Mouse (Mus musculus): ENCODE measurements around the gene Lsm5. TPM values are rescaled to one million over a fixed set of nuclear protein-coding genes. Genes with fewer than 3 reads are reported as not detected.

Lsm5 gene
- 67.5 and 76.0 TPM in 2 replicates for polyA plus RNA-seq (2012; rRNA removed)

DNA sequence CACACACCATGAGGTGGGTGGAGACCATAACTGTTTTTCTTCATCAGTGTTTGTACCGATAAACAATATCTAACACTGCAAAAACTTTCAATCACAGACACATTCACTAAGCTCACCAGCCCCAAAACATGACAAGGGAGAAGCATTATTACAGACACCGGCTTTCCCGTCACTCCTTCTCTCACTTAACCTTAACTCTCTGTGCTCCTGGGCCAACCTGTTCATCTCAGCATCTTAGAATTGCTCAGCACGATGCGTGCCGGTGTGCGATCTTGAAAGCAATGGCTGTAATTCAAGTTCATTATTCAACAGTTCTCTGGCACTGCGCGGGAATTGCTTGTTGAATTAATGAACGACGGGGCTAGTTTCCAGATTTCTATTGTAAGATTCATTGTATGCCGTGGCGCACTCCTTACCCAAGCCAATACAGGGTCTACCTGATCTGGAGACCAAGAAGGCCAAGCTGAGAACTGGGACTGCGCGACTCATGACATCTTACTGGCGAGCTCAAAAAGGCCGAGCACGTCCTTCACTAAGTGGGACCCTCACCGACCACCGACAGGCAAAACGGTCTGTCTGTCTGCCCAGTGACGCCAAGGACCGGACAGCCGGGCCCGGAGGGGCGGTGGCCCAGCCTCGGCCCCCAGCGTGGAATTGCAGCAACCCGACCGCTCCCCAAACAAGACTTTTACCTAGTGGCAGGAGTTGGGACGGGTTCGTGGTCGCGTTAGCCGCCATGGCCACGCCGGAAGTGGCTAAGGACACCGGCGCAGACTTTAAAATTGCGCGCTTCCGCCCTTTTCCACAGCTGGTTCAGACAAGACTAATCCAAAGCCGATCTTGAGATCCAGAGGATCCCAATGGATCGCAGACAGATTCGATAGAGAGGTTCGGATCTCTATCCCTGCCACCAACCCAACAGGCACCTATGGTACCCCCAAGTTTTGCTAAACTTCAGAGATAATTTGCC lies at the start of gene Lsm5:
TSS of gene Lsm5 (minus strand) at position 780 of the 970 bp plus-strand sequence.
- TF ChIP-seq CTCF (IDR thresholded peaks at IDR 0.05; ENCODE audit: borderline replicate concordance, extremely low read depth, insufficient read depth, insufficient read length) (no peak), POLR2A (IDR thresholded peaks at IDR 0.05; ENCODE audit: borderline replicate concordance, extremely low read depth, insufficient read depth, insufficient read length, poor library complexity, severe bottlenecking) (no peak)
- peak; percentile 97 for DNase-seq (ENCODE audit: low read depth)

DNA sequence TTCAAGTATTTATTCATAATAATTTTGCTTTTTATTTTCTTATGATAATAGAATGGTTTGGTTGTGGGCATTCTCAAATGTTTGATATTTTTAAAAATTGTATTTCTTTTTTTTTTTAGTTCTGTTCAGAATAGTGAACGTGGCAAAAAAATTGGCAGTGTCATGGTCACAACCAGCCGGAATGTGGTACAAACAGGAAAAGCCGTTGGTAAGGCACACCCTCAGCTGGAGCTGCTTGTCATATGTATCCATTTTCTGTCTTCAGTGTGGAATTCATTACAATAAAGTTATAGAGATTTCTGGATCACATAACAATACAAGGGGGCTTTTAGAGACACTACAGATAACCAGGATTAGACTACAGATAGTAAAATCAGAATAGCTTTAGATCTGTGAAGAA lies 49.2 kb upstream of the Lsm5 start:
- TF ChIP-seq POLR2A (IDR thresholded peaks at IDR 0.05; ENCODE audit: borderline replicate concordance, extremely low read depth, insufficient read depth, insufficient read length, poor library complexity, severe bottlenecking) (no peak), CTCF (IDR thresholded peaks at IDR 0.05; ENCODE audit: borderline replicate concordance, extremely low read depth, insufficient read depth, insufficient read length) (no peak)
- DNase-seq (ENCODE audit: low read depth), result no peak

DNA sequence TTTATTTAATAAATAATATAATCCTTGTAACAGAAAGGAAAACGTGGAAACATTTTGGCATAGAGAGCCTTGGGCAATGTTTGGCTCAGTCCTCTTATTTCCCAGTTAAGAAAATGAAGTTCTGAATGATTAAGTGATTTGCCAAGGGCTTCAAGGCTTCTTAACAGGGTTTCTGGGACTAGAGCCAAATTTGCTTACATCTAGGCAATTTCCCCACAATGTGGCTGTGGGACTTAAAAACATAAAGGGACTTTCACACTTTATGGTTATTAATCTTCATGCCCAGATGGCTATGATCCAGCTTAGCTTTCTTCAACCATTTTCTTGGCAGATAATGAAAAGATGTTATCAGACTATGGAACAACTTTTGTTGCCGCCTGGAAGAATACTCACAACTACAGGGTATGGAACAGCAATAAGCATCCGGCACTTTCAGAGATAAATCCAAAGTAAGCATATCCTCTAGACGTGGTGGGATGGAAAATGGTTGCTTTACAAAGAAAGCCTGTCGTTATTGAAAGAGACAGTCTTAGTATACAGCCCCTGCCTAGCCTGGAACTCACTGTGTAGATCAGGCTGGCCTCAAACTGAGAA lies 41.5 kb upstream of the Lsm5 start:
- DNase-seq (ENCODE audit: low read depth), result peak; percentile 94
- TF ChIP-seq POLR2A (IDR thresholded peaks at IDR 0.05; ENCODE audit: borderline replicate concordance, extremely low read depth, insufficient read depth, insufficient read length, poor library complexity, severe bottlenecking) (no peak), CTCF (IDR thresholded peaks at IDR 0.05; ENCODE audit: borderline replicate concordance, extremely low read depth, insufficient read depth, insufficient read length) (no peak)

DNA sequence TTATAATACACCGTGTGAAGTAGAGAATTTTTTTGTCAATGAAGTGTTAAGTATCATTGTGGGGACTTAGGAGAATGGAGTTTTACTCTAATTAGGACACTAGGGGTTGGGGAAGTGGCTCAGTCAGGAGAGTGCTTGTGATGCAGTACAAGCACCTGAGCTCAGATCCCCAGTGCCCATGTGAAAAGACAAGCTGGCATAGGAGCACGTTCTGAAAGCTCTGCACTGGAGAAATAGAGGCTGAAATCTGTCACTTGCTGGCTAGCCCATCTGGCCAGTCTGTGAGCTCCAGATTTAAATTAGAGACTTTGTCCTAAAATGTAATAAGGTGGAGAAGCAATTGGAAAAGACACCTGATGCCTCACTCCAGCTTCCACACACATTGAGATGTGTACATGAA lies 28.0 kb upstream of the Lsm5 start:
- no peak for TF ChIP-seq CTCF (IDR thresholded peaks at IDR 0.05; ENCODE audit: borderline replicate concordance, extremely low read depth, insufficient read depth, insufficient read length)
- TF ChIP-seq POLR2A (IDR thresholded peaks at IDR 0.05; ENCODE audit: borderline replicate concordance, extremely low read depth, insufficient read depth, insufficient read length, poor library complexity, severe bottlenecking), result no peak
- peak; percentile 64 for DNase-seq (ENCODE audit: low read depth)

DNA sequence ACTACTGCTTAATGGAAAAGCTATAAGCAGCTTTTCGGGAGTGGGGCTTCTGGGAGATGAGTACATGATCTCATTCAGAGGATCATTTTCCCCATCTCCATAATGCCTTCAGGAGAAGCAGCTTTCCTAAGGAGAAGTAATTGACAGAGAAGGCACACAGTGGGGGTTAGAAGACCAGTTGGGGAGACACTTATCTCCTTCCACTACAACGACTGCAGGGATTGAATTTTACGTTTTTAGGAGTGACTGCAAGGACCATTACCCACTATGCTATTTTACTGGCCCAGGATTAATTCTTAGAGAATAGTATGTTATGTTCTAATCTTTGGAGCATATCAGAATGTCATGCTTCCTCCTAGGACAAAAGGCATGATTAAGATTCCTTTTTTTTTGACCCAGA lies 16.4 kb upstream of the Lsm5 start:
- no peak for TF ChIP-seq POLR2A (IDR thresholded peaks at IDR 0.05; ENCODE audit: borderline replicate concordance, extremely low read depth, insufficient read depth, insufficient read length, poor library complexity, severe bottlenecking)
- TF ChIP-seq CTCF (IDR thresholded peaks at IDR 0.05; ENCODE audit: borderline replicate concordance, extremely low read depth, insufficient read depth, insufficient read length), result no peak
- DNase-seq (ENCODE audit: low read depth), result peak; percentile 28

DNA sequence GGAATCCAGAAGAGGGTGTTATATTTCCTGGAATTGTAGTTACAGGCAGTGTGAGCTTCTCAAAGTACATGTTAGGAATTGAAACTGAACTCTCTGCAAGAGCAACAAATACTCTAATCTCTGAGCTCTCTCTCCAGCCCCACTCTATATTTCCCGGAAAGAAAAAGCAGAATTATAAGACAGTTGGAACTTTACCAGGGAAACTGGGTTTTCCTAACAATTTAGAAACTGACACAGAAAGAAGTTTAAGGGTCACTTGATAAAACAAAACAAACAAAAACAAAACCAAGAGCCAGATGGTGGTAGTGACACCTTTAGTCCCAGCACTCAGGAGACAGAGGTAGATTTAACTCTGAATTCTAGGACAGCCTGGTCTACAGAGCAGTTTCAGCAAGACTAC lies 14.6 kb upstream of the Lsm5 start:
- DNase-seq (ENCODE audit: low read depth), result no peak
- TF ChIP-seq POLR2A (IDR thresholded peaks at IDR 0.05; ENCODE audit: borderline replicate concordance, extremely low read depth, insufficient read depth, insufficient read length, poor library complexity, severe bottlenecking) (no peak), CTCF (IDR thresholded peaks at IDR 0.05; ENCODE audit: borderline replicate concordance, extremely low read depth, insufficient read depth, insufficient read length) (no peak)

DNA sequence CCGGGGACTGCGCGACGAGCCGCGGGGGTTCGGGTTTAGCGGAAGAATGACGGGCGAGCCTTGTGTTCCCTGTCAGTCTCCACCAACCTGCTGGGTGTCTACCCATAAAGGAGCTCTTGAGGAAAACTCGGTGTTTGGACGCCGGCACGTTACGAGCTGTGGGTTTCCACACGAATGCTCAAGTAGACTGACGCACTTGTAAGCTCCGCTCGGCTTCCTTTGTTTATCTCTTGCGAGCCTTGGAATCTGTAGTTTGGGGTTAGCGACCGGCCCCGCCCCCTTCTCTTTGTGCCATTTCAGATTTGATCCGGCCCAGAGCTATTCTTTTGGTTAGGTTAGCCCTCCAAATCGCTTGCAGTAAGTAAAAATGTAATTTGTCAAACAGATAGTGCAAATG lies 10.8 kb upstream of the Lsm5 start:
- TF ChIP-seq POLR2A (IDR thresholded peaks at IDR 0.05; ENCODE audit: borderline replicate concordance, extremely low read depth, insufficient read depth, insufficient read length, poor library complexity, severe bottlenecking), result no peak
- no peak for TF ChIP-seq CTCF (IDR thresholded peaks at IDR 0.05; ENCODE audit: borderline replicate concordance, extremely low read depth, insufficient read depth, insufficient read length)
- peak; percentile 92 for DNase-seq (ENCODE audit: low read depth)

DNA sequence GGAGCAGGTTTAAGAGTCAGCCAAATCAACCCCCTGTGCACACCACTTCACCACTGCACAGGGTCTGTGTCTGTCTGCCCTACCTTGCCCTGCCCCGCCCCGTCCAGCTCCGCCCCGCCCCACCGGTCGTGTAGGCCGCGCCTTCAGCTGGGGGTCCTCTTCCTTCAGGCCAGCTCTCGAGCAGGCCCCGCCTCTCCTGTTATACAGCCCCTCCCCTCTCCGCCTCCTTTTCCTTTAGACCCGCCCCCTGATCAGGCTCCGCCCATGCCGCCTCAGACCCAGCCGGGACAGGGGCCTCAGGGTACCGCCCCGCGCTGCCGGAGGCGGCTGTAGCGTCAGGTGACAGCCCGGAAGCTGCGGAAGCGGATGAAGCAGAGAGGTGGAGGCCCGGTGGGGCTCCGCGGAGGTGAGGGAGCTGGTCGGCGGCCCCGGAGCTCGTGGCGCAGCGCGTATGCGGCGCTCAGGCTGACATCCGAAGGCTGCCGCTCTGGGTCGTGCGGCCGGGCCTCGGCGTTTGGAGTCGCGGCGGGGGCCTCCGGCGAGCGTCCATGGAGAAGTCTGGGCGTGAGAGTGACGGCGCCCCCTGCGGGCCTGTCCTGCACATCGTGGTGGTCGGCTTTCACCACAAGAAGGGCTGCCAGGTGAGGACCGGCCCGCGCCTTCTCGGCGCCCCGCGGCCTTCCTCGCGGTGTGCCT lies 10.2 kb upstream of the Lsm5 start, which contains the start of gene Avl9:
TSS of gene Avl9 (plus strand) at position 326 of the 696 bp plus-strand sequence.
- peak; percentile 63 for TF ChIP-seq CTCF (IDR thresholded peaks at IDR 0.05; ENCODE audit: borderline replicate concordance, extremely low read depth, insufficient read depth, insufficient read length)
- peak; percentile 76 for TF ChIP-seq POLR2A (IDR thresholded peaks at IDR 0.05; ENCODE audit: borderline replicate concordance, extremely low read depth, insufficient read depth, insufficient read length, poor library complexity, severe bottlenecking)
- DNase-seq (ENCODE audit: low read depth), result peak; percentile 98

DNA sequence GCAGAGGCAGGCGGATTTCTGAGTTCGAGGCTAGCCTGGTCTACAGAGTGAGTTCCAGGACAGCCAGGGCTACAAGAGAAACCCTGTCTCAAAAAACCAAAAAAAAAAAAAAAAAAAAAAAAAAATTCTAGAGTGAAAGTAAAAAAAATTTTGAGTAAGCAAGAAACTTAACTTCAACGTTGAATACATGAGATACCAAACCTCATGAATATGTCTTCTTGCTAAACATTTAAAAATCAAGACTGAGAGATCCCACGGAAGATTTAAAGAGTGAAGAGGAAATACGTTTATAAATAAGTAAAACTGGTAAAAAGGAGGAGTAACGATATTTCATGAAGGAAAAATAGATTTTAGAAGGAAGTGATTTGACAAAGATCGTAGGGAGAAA lies 9.7 kb upstream of the Lsm5 start:
- DNase-seq (ENCODE audit: low read depth), result no peak
- no peak for TF ChIP-seq POLR2A (IDR thresholded peaks at IDR 0.05; ENCODE audit: borderline replicate concordance, extremely low read depth, insufficient read depth, insufficient read length, poor library complexity, severe bottlenecking)
- no peak for TF ChIP-seq CTCF (IDR thresholded peaks at IDR 0.05; ENCODE audit: borderline replicate concordance, extremely low read depth, insufficient read depth, insufficient read length)

DNA sequence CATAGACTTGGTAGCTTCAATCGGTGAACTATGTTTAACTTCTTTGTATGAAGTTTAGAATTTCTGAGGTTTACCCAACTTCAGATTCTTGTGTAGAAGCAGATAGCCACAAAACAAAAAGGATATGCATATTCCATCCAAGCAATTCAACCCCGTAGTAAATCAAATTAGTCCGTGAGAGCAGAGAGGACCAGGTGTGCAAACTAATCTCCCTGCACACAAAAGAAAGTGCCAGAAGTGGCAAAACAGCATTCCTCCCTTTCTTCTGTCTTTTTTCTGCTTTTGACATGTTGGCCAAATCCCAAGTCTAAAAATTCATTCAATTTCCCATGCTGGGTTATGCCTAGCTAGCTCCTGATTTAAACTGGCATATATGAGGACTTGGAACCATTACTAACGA lies 12.1 kb downstream of the Lsm5 start:
- TF ChIP-seq POLR2A (IDR thresholded peaks at IDR 0.05; ENCODE audit: borderline replicate concordance, extremely low read depth, insufficient read depth, insufficient read length, poor library complexity, severe bottlenecking) (no peak), CTCF (IDR thresholded peaks at IDR 0.05; ENCODE audit: borderline replicate concordance, extremely low read depth, insufficient read depth, insufficient read length) (no peak)

DNA sequence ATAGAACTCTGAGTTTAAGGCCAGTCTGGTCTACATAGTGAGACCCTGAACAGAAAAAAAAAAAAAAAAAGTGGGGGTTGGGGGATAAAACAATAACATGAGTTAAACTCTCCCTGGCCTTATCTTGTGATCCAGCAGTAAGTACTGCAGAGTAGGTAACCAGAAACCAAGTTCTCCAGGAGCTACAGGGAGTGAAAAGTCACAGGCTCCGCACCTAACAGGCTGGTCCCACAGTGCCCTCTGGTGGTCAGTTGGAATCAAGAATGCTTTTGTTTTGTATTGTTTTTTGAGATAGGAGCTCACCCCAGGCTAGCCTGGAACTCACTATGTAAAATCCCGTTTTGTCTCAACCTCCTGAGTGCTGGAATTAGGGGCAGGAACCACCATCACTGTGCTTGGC lies 13.3 kb downstream of the Lsm5 start:
- TF ChIP-seq POLR2A (IDR thresholded peaks at IDR 0.05; ENCODE audit: borderline replicate concordance, extremely low read depth, insufficient read depth, insufficient read length, poor library complexity, severe bottlenecking) (no peak), CTCF (IDR thresholded peaks at IDR 0.05; ENCODE audit: borderline replicate concordance, extremely low read depth, insufficient read depth, insufficient read length) (peak; percentile 77; the same call in 1 of the 2 replicates)
- DNase-seq (ENCODE audit: low read depth), result peak; percentile 83

More for the DNA sequence above, 12.1 kb downstream of the Lsm5 start:
- DNase-seq (ENCODE audit: low read depth), result no peak

Measured in brain, embryonic 14.5 days (tissue).